Mouse (Mus musculus): ENCODE measurements around the gene Apopt1. TPM values are rescaled to one million over a fixed set of nuclear protein-coding genes. Genes with fewer than 3 reads are reported as not detected.
A peak's percentile ranks its signal among the peaks of the same experiment; 100 is the strongest.

Apopt1 gene
- polyA plus RNA-seq, 1 experiment from 2014 or later, result 57.8 TPM

- Histone ChIP-seq H3K9me3 (no peaks in the 10 kb centered on the region), H3K9ac (replicated peaks) (no peak overlapping the region; the same call in 1 of the 2 replicates), H3K36me3 (peaks cover 37% of the 10 kb centered on the region), H3K4me3 (no peak overlapping the region), H3K27me3 (no peaks in the 10 kb centered on the region), H3K4me1 (peaks cover 28% of the 10 kb centered on the region), H3K4me2 (replicated peaks) (no peak overlapping the region), H3K27ac (replicated peaks) (no peak overlapping the region)
- 68% methylated on average over 5 of the region's 5 CpGs for WGBS
- ATAC-seq (ENCODE audit: low FRiP score, low read depth), result no peak
Observed at GRCm38 (mm10) chr12:111682806-111683205, 30.3 kb upstream of the Apopt1 start.

DNA sequence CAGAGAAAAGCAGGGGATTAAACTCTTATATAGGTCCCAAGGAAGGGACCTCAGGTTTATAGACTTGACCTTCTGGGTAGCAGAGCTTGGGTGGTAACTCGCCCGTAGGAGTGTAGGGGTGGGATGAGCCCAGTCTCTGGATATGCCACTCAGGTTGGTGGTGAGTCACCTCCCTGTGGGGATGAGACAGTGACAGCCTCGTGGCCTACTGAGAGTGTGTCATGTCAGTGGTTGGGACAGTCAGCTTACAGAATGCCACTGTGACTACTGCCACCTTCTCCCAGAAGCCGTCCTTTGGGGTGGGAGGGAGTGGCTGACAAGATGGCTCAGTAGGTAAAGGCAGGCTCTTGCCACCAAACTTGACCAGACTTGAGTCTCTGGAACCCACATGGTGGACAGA, 26.7 kb upstream of the Apopt1 start:
- H3K27ac ChIP-seq (replicated peaks), result peak overlapping the region; percentile 87
- ATAC-seq (ENCODE audit: low FRiP score, low read depth), result no peak
- H3K9me3 ChIP-seq, result no peaks in the 10 kb centered on the region
- H3K4me3 ChIP-seq, result no peak overlapping the region
- 90% methylated on average over 4 of the region's 4 CpGs for WGBS
- peaks cover 28% of the 10 kb centered on the region for H3K36me3 ChIP-seq
- H3K4me2 ChIP-seq (replicated peaks), result no peak overlapping the region
- H3K9ac ChIP-seq (replicated peaks), result no peak overlapping the region
- peaks cover 38% of the 10 kb centered on the region for H3K4me1 ChIP-seq
- no peaks in the 10 kb centered on the region for H3K27me3 ChIP-seq

GRCm38 (mm10) chr12:111687350-111688068, 25.6 kb upstream of the Apopt1 start:
- Histone ChIP-seq H3K4me3 (no peak overlapping the region), H3K9me3 (no peaks in the 10 kb centered on the region), H3K27ac (replicated peaks) (peak overlapping the region; percentile 87), H3K36me3 (peaks cover 18% of the 10 kb centered on the region), H3K4me2 (replicated peaks) (0 out of 2 replicates have a peak overlapping the region, but pooled peaks have one; percentile 0), H3K9ac (replicated peaks) (0 out of 2 replicates have a peak overlapping the region, but pooled peaks have one; percentile 32), H3K27me3 (no peaks in the 10 kb centered on the region), H3K4me1 (peaks cover 49% of the 10 kb centered on the region)
- 24% methylated on average over 14 of the region's 14 CpGs for WGBS
- ATAC-seq (ENCODE audit: low FRiP score, low read depth), result 0 out of 2 replicates have a peak, but pooled peaks have one; percentile 24

GRCm38 (mm10) chr12:111688069-111688428, 25.0 kb upstream of the Apopt1 start:
- H3K27ac ChIP-seq (replicated peaks), result peak overlapping the region; percentile 87
- H3K27me3 ChIP-seq, result no peaks in the 10 kb centered on the region
- peaks cover 13% of the 10 kb centered on the region; the same call in 1 of the 2 replicates for H3K36me3 ChIP-seq
- H3K4me1 ChIP-seq, result peaks cover 54% of the 10 kb centered on the region
- H3K4me3 ChIP-seq, result no peak overlapping the region
- H3K9me3 ChIP-seq, result no peaks in the 10 kb centered on the region
- WGBS, result 16% methylated on average over 2 of the region's 2 CpGs
- 0 out of 2 replicates have a peak, but pooled peaks have one; percentile 4 for ATAC-seq (ENCODE audit: low FRiP score, low read depth)
- H3K4me2 ChIP-seq (replicated peaks), result no peak overlapping the region
- H3K9ac ChIP-seq (replicated peaks), result 0 out of 2 replicates have a peak overlapping the region, but pooled peaks have one; percentile 32

GRCm38 (mm10) chr12:111689426-111689825, 23.6 kb upstream of the Apopt1 start:
- WGBS, result 92% methylated on average over 11 of the region's 11 CpGs
- Histone ChIP-seq H3K27ac (replicated peaks) (no peak overlapping the region), H3K27me3 (no peaks in the 10 kb centered on the region), H3K9ac (replicated peaks) (no peak overlapping the region), H3K4me3 (no peak overlapping the region), H3K4me1 (peaks cover 68% of the 10 kb centered on the region), H3K36me3 (peaks cover under 1% of the 10 kb centered on the region; the same call in 1 of the 2 replicates), H3K4me2 (replicated peaks) (no peak overlapping the region), H3K9me3 (no peaks in the 10 kb centered on the region)
- no peak for ATAC-seq (ENCODE audit: low FRiP score, low read depth)

DNA sequence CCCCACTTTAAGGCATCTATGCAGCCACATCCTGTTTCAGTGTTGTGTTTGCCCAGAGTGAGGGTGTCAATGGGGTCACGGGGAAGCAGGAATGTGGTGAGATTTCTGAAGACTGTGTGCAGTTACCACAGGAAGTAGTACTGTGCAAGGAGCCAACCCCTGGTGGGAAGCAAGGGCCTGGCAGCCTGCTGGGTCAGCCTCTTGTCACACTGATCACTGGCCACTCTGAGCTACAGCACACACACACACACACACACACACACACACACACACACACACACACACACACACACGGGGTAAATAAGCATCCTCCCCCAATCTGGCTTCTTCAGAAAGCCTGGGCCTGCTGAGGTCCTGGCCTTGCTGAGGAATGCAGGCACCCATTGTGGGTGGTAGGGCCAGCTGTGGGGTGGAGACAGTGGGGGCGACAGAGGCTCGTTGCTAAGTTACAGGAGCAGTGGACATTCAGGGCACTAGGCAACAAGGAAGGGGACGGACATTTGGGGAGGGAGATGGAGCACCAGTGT, 21.7 kb upstream of the Apopt1 start:
- Histone ChIP-seq H3K4me1 (peaks cover 86% of the 10 kb centered on the region), H3K36me3 (no peaks in the 10 kb centered on the region), H3K9ac (replicated peaks) (0 out of 2 replicates have a peak overlapping the region, but pooled peaks have one; percentile 24), H3K4me3 (no peak overlapping the region), H3K9me3 (no peaks in the 10 kb centered on the region), H3K27ac (replicated peaks) (peak overlapping the region; percentile 99), H3K27me3 (no peaks in the 10 kb centered on the region), H3K4me2 (replicated peaks) (0 out of 2 replicates have a peak overlapping the region, but pooled peaks have one; percentile 21)
- ATAC-seq (ENCODE audit: low FRiP score, low read depth), result no peak
- WGBS, result 4% methylated on average over 5 of the region's 5 CpGs

DNA sequence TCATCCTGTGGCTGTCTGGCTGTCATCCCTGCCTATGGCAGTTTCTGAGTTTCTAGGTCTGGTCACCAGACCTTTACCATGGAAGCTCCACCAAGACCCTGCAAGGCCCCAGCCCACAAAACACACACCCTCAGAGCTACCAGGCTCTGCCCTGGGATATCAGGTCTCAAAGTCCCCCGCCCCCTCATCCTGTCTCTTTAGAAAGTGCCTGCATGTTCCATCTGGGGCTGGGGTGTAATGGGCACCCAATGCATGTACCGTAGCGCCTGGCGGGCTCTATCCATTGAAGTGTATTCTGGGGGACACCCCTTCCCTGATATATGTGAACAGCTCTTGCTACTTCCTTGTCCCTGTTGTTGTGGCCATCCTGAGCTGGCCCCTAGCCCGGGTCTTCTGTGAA, 20.2 kb upstream of the Apopt1 start:
- Histone ChIP-seq H3K27ac (replicated peaks) (peak overlapping the region; percentile 99), H3K9ac (replicated peaks) (peak overlapping the region; percentile 20; the same call in 1 of the 2 replicates), H3K4me3 (no peak overlapping the region), H3K9me3 (no peaks in the 10 kb centered on the region), H3K27me3 (no peaks in the 10 kb centered on the region), H3K36me3 (no peaks in the 10 kb centered on the region), H3K4me2 (replicated peaks) (peak overlapping the region; percentile 48), H3K4me1 (peaks cover 71% of the 10 kb centered on the region)
- no peak for ATAC-seq (ENCODE audit: low FRiP score, low read depth)
- 70% methylated on average over 5 of the region's 5 CpGs for WGBS

DNA sequence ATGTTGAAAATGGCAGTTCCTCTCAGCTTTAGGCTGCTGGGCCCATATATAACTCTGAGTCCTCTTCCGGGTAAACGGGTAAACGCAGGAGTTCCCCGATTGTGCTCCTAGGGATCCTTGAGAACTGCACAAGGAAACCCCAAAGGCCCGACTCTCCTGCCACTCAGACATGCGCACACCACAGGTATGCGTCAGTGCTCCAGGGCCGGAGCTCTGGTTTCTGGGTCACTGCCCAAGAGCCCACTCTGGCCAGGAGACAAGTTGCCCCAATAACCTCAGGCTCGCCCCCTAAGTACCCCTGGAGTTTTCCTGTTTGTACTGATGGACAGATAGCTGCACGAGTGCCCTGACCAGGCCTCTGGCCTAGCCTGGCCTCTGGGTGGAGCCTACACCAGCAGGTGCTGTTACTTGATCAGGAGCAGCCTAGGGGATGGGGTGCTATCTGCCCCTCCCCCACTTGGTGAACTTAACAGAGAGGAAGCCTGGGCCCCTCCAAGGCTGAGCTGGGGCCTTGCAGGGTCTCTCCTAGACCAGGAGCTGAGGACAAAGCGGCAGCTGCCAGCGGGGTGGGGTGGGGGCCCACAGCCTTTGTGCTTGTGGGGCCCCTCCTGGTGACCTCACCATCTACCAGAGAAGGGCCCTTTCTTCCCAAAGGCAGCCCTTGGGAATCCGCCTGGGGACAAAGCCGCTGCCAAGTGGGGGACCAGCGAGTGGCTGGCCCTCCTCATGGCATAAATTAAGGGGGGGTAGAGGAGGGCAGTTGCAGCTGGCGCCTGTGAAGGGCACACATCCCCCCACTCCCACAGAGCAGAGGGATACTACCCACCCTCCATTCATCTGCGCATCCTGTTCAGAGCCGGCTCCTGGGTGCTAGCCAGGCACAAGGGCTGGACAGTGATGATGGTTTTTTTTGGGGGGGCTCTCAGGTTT, 19.5 kb upstream of the Apopt1 start:
- Histone ChIP-seq H3K4me3 (peak overlapping the region; percentile 13; the same call in 1 of the 2 replicates), H3K27ac (replicated peaks) (peak overlapping the region; percentile 99), H3K9ac (replicated peaks) (peak overlapping the region; percentile 20), H3K4me1 (peaks cover 65% of the 10 kb centered on the region), H3K9me3 (no peaks in the 10 kb centered on the region), H3K4me2 (replicated peaks) (peak overlapping the region; percentile 48), H3K36me3 (no peaks in the 10 kb centered on the region), H3K27me3 (no peaks in the 10 kb centered on the region)
- 7% methylated on average over 17 of the region's 18 CpGs for WGBS
- ATAC-seq (ENCODE audit: low FRiP score, low read depth), result peak; percentile 88

- Histone ChIP-seq H3K4me3 (peak overlapping the region; percentile 13), H3K4me1 (peaks cover 65% of the 10 kb centered on the region), H3K4me2 (replicated peaks) (peak overlapping the region; percentile 48), H3K9me3 (no peaks in the 10 kb centered on the region), H3K27me3 (no peaks in the 10 kb centered on the region), H3K36me3 (no peaks in the 10 kb centered on the region), H3K9ac (replicated peaks) (peak overlapping the region; percentile 16), H3K27ac (replicated peaks) (peak overlapping the region; percentile 99)
- peak; percentile 7 for ATAC-seq (ENCODE audit: low FRiP score, low read depth)
- 2% methylated on average over 12 of the region's 12 CpGs for WGBS
Observed at GRCm38 (mm10) chr12:111694271-111694781, 18.7 kb upstream of the Apopt1 start.

GRCm38 (mm10) chr12:111694880-111695804, 17.9 kb upstream of the Apopt1 start:
- H3K4me2 ChIP-seq (replicated peaks), result peak overlapping the region; percentile 48
- no peaks in the 10 kb centered on the region for H3K36me3 ChIP-seq
- ATAC-seq (ENCODE audit: low FRiP score, low read depth), result peak; percentile 42
- no peaks in the 10 kb centered on the region for H3K9me3 ChIP-seq
- 27% methylated on average over 13 of the region's 13 CpGs for WGBS
- peak overlapping the region; percentile 16 for H3K9ac ChIP-seq (replicated peaks)
- H3K4me3 ChIP-seq, result peak overlapping the region; percentile 13; the same call in 1 of the 2 replicates
- no peaks in the 10 kb centered on the region for H3K27me3 ChIP-seq
- peaks cover 62% of the 10 kb centered on the region for H3K4me1 ChIP-seq
- peak overlapping the region; percentile 99 for H3K27ac ChIP-seq (replicated peaks)

All from midbrain, embryonic 12.5 days (tissue).